Comparison of ENCODE assay signal across 27 mouse cellular contexts in genomic region chrX:160865022-160865421, GRCm38 (mm10). TPM values are rescaled to one million over a fixed set of nuclear protein-coding genes. Genes with fewer than 3 reads are reported as not detected.
DNase-seq lines count a peak whose midpoint lies in the region; ATAC-seq and TF ChIP-seq lines count a peak whose summit lies in the region.
"Had no signal": no experiment of that assay in that cellular context is flagged by ENCODE, and none has a peak within 500 bp of the region (broad histone marks: within the 10 kb centered on the region; RNA-seq: fewer than 3 reads in every experiment).

No protein-coding gene starts in this region.

- peak; percentile 55; the same call in 1 of the 2 replicates for ATAC-seq in forebrain, embryonic 12.5 days (ENCODE audit: low FRiP score)
- no peak for ATAC-seq in forebrain, embryonic 16.5 days
- ATAC-seq in kidney, postnatal 0 days (replicated peaks; ENCODE audit: low FRiP score, low read depth) = no peak
- ATAC-seq in kidney, embryonic 14.5 days (ENCODE audit: low FRiP score, low TSS enrichment) = no peak
- ATAC-seq in midbrain, embryonic 12.5 days (ENCODE audit: low FRiP score, low read depth) = peak; percentile 80; the same call in 1 of the 2 replicates
- ATAC-seq: CD4-positive, CD25-positive, alpha-beta regulatory T cell, adult 4 months; forebrain, embryonic 15.5 days; hindbrain, postnatal 0 days had no signal

- no peak overlapping the region for H3K9ac ChIP-seq in forebrain, embryonic 12.5 days
- no peak overlapping the region for H3K9ac ChIP-seq in forebrain, embryonic 16.5 days (replicated peaks; ENCODE audit: low read depth, low read length)
- no peak overlapping the region for H3K9ac ChIP-seq in kidney, postnatal 0 days (ENCODE audit: low read depth, low read length)
- no peak overlapping the region for H3K9ac ChIP-seq in kidney, embryonic 14.5 days (ENCODE audit: low read depth, low read length)
- H3K9ac ChIP-seq in midbrain, embryonic 12.5 days (replicated peaks) = no peak overlapping the region
- H3K9ac ChIP-seq: embryonic facial prominence, embryonic 12.5 days; embryonic facial prominence, embryonic 15.5 days; forebrain, embryonic 15.5 days; heart, embryonic 13.5 days; hindbrain, embryonic 14.5 days had no signal

- H3K36me3 ChIP-seq in forebrain, embryonic 12.5 days (replicated peaks) = no peaks in the 10 kb centered on the region
- H3K36me3 ChIP-seq in forebrain, embryonic 16.5 days (ENCODE audit: control insufficient read depth, insufficient read depth) = no peaks in the 10 kb centered on the region
- H3K36me3 ChIP-seq in kidney, postnatal 0 days (ENCODE audit: insufficient read depth, low read length) = no peaks in the 10 kb centered on the region
- no peaks in the 10 kb centered on the region for H3K36me3 ChIP-seq in kidney, embryonic 14.5 days (ENCODE audit: control insufficient read depth, insufficient read depth, low read length)
- H3K36me3 ChIP-seq in midbrain, embryonic 12.5 days = no peaks in the 10 kb centered on the region
- no peaks in the 10 kb centered on the region for H3K36me3 ChIP-seq in midbrain, embryonic 10.5 days
- H3K36me3 ChIP-seq: embryonic facial prominence, embryonic 12.5 days; embryonic facial prominence, embryonic 15.5 days; forebrain, embryonic 15.5 days; heart, embryonic 10.5 days; heart, embryonic 13.5 days had no signal

- DNase-seq in kidney, postnatal 0 days (ENCODE audit: low spot score) = peak; percentile 6
- DNase-seq in midbrain, embryonic 10.5 days (ENCODE audit: low spot score) = no peak
- peak; percentile 30 for DNase-seq in brain, embryonic 14.5 days (ENCODE audit: low read depth)
- DNase-seq in c-Kit-positive CD71-positive TER-119-positive erythroid progenitor cells, embryonic 14.5 days (ENCODE audit: low spot score) = no peak
- DNase-seq: adrenal gland, adult 2 months; adrenal gland, postnatal 14 days; cerebellum, adult 18-20 months; cerebellum, adult 9-10 months; cerebellum, postnatal 14 days; gastrocnemius, postnatal 10 days; gastrocnemius, postnatal 36 days; heart, adult 2 months; heart, postnatal 14 days; heart, postnatal 4 days had no signal

- H3K4me2 ChIP-seq in forebrain, embryonic 12.5 days = no peak overlapping the region
- H3K4me2 ChIP-seq in forebrain, embryonic 16.5 days (ENCODE audit: low read length) = no peak overlapping the region
- no peak overlapping the region for H3K4me2 ChIP-seq in kidney, postnatal 0 days (ENCODE audit: low read length)
- H3K4me2 ChIP-seq in kidney, embryonic 14.5 days (replicated peaks; ENCODE audit: low read depth, low read length) = no peak overlapping the region
- no peak overlapping the region for H3K4me2 ChIP-seq in midbrain, embryonic 12.5 days (replicated peaks)
- H3K4me2 ChIP-seq: embryonic facial prominence, embryonic 12.5 days; embryonic facial prominence, embryonic 15.5 days; forebrain, embryonic 15.5 days; heart, embryonic 13.5 days; hindbrain, embryonic 14.5 days had no signal

- no peak for TF ChIP-seq POLR2A in brain, embryonic 14.5 days (IDR thresholded peaks at IDR 0.05; ENCODE audit: borderline replicate concordance, extremely low read depth, insufficient read depth, insufficient read length, poor library complexity, severe bottlenecking)

- no peaks in the 10 kb centered on the region for H3K4me1 ChIP-seq in forebrain, embryonic 12.5 days
- peaks cover 7% of the 10 kb centered on the region for H3K4me1 ChIP-seq in forebrain, embryonic 16.5 days (replicated peaks; ENCODE audit: control insufficient read depth, insufficient read depth, low read length)
- no peaks in the 10 kb centered on the region for H3K4me1 ChIP-seq in kidney, postnatal 0 days (replicated peaks; ENCODE audit: insufficient read depth, low read length)
- no peaks in the 10 kb centered on the region for H3K4me1 ChIP-seq in kidney, embryonic 14.5 days (ENCODE audit: control insufficient read depth, insufficient read depth, low read length)
- no peaks in the 10 kb centered on the region for H3K4me1 ChIP-seq in midbrain, embryonic 12.5 days
- H3K4me1 ChIP-seq in midbrain, embryonic 10.5 days = peaks cover 25% of the 10 kb centered on the region
- H3K4me1 ChIP-seq: embryonic facial prominence, embryonic 12.5 days; embryonic facial prominence, embryonic 15.5 days; forebrain, embryonic 15.5 days; heart, embryonic 10.5 days; heart, embryonic 13.5 days had no signal

- no peaks in the 10 kb centered on the region for H3K9me3 ChIP-seq in forebrain, embryonic 12.5 days
- H3K9me3 ChIP-seq in forebrain, embryonic 16.5 days (ENCODE audit: control insufficient read depth, low read length) = no peaks in the 10 kb centered on the region
- H3K9me3 ChIP-seq in kidney, postnatal 0 days (replicated peaks; ENCODE audit: low read length) = no peaks in the 10 kb centered on the region
- H3K9me3 ChIP-seq in kidney, embryonic 14.5 days (ENCODE audit: control insufficient read depth, low read length) = no peaks in the 10 kb centered on the region
- H3K9me3 ChIP-seq in midbrain, embryonic 12.5 days = no peaks in the 10 kb centered on the region
- H3K9me3 ChIP-seq in midbrain, embryonic 10.5 days (replicated peaks) = no peaks in the 10 kb centered on the region
- H3K9me3 ChIP-seq: embryonic facial prominence, embryonic 12.5 days; embryonic facial prominence, embryonic 15.5 days; forebrain, embryonic 15.5 days; heart, embryonic 10.5 days; heart, embryonic 13.5 days had no signal

- peaks cover 30% of the 10 kb centered on the region for H3K27me3 ChIP-seq in forebrain, embryonic 12.5 days
- H3K27me3 ChIP-seq in forebrain, embryonic 16.5 days (replicated peaks; ENCODE audit: control insufficient read depth, insufficient read depth, low read length) = no peaks in the 10 kb centered on the region
- no peaks in the 10 kb centered on the region for H3K27me3 ChIP-seq in kidney, postnatal 0 days (ENCODE audit: insufficient read depth, low read length)
- no peaks in the 10 kb centered on the region for H3K27me3 ChIP-seq in kidney, embryonic 14.5 days (ENCODE audit: control insufficient read depth, insufficient read depth, low read length)
- peaks cover 26% of the 10 kb centered on the region for H3K27me3 ChIP-seq in midbrain, embryonic 12.5 days
- peaks cover 98% of the 10 kb centered on the region for H3K27me3 ChIP-seq in midbrain, embryonic 10.5 days (ENCODE audit: low read depth, poor library complexity, severe bottlenecking)

- no peak for TF ChIP-seq CTCF in kidney, postnatal 0 days (IDR thresholded peaks at IDR 0.05; ENCODE audit: low read depth)
- no peak for TF ChIP-seq CTCF in brain, embryonic 14.5 days (IDR thresholded peaks at IDR 0.05; ENCODE audit: borderline replicate concordance, extremely low read depth, insufficient read depth, insufficient read length)

- 40% methylated on average over 4 of the region's 4 CpGs for WGBS in forebrain, embryonic 12.5 days
- 43% methylated on average over 4 of the region's 4 CpGs for WGBS in forebrain, embryonic 16.5 days
- WGBS in kidney, postnatal 0 days = 91% methylated on average over 4 of the region's 4 CpGs
- 90% methylated on average over 4 of the region's 4 CpGs for WGBS in kidney, embryonic 14.5 days
- 50% methylated on average over 4 of the region's 4 CpGs for WGBS in midbrain, embryonic 12.5 days
- WGBS in midbrain, embryonic 10.5 days = 48% methylated on average over 4 of the region's 4 CpGs

- no peak overlapping the region for H3K4me3 ChIP-seq in forebrain, embryonic 12.5 days (replicated peaks)
- no peak overlapping the region for H3K4me3 ChIP-seq in forebrain, embryonic 16.5 days (replicated peaks; ENCODE audit: low read length)
- no peak overlapping the region for H3K4me3 ChIP-seq in kidney, postnatal 0 days (replicated peaks; ENCODE audit: low read depth, low read length)
- no peak overlapping the region for H3K4me3 ChIP-seq in kidney, embryonic 14.5 days (ENCODE audit: low read length)
- H3K4me3 ChIP-seq in midbrain, embryonic 12.5 days = no peak overlapping the region
- H3K4me3 ChIP-seq in midbrain, embryonic 10.5 days = no peak overlapping the region
- H3K4me3 ChIP-seq: embryonic facial prominence, embryonic 12.5 days; embryonic facial prominence, embryonic 15.5 days; forebrain, embryonic 15.5 days; heart, adult 2 months; heart, embryonic 10.5 days; heart, embryonic 13.5 days had no signal

- H3K27ac ChIP-seq in forebrain, embryonic 12.5 days = no peak overlapping the region
- H3K27ac ChIP-seq in forebrain, embryonic 16.5 days (ENCODE audit: low read length) = no peak overlapping the region
- no peak overlapping the region for H3K27ac ChIP-seq in kidney, postnatal 0 days
- no peak overlapping the region for H3K27ac ChIP-seq in kidney, embryonic 14.5 days (ENCODE audit: low read depth, low read length)
- peak overlapping the region; percentile 20; the same call in 1 of the 2 replicates for H3K27ac ChIP-seq in midbrain, embryonic 12.5 days (replicated peaks)
- no peak overlapping the region for H3K27ac ChIP-seq in midbrain, embryonic 10.5 days (replicated peaks)
- H3K27ac ChIP-seq: embryonic facial prominence, embryonic 12.5 days; embryonic facial prominence, embryonic 15.5 days; forebrain, embryonic 15.5 days; heart, adult 2 months; heart, embryonic 10.5 days; heart, embryonic 13.5 days; hindbrain, embryonic 14.5 days; hindbrain, postnatal 0 days had no signal

RNA-seq across cellular contexts. Expression of gene Gja6, which starts 41.8 kb away (rescaled TPM):
- 0.19 and 0.24 TPM in 2 replicates for polyA plus RNA-seq in forebrain, embryonic 12.5 days (2016; fragmentation: Nextera tagmentation; extraction: Ambion mirVana)
- 0.10 and 0.43 TPM in 2 replicates for polyA plus RNA-seq in forebrain, embryonic 16.5 days (2015; fragmentation: Nextera tagmentation; extraction: Ambion mirVana)
- polyA plus RNA-seq in kidney, postnatal 0 days (2015; fragmentation: Nextera tagmentation; extraction: Ambion mirVana) = 0.13 and 0.19 TPM in 2 replicates
- 0.20 and 0.31 TPM in 2 replicates for polyA plus RNA-seq in kidney, embryonic 14.5 days (2014; fragmentation: Nextera tagmentation; extraction: Ambion mirVana)
- polyA plus RNA-seq in midbrain, embryonic 12.5 days (2016; fragmentation: Nextera tagmentation; extraction: Ambion mirVana) = 0.09 and 0.22 TPM in 2 replicates
- polyA plus RNA-seq in midbrain, embryonic 10.5 days (2016; fragmentation: Nextera tagmentation; extraction: Ambion mirVana) = 0.09 and 0.41 TPM in 2 replicates
- polyA plus RNA-seq in brain, embryonic 14.5 days (2012; rRNA removed) = 0.39 and 0.64 TPM in 2 replicates
- polyA plus RNA-seq: adrenal gland, adult 2 months; CD4-positive, CD25-positive, alpha-beta regulatory T cell, adult 4 months; embryonic facial prominence, embryonic 12.5 days; forebrain, embryonic 15.5 days; heart, adult 2 months; heart, embryonic 16.5 days had no signal

Comparison
In these comparisons a context has a peak if more than half of its experiments do, and no peak if none do; other contexts are left out.
1. ATAC-seq: peak in forebrain, embryonic 12.5 days (single experiment) and midbrain, embryonic 12.5 days (single experiment); none in forebrain, embryonic 16.5 days (single experiment), kidney, postnatal 0 days (single experiment) and kidney, embryonic 14.5 days (single experiment).
2. DNase-seq: peak in kidney, postnatal 0 days (single experiment) and brain, embryonic 14.5 days (single experiment); none in midbrain, embryonic 10.5 days (single experiment) and c-Kit-positive CD71-positive TER-119-positive erythroid progenitor cells, embryonic 14.5 days (single experiment).